Mouse (Mus musculus): ENCODE measurements around the gene Hmg20b.

- TF ChIP-seq EP300 (IDR thresholded peaks at IDR 0.05; ENCODE audit: insufficient read depth, low read depth, low read length) = no peak
- no peak for TF ChIP-seq CTCF (IDR thresholded peaks at IDR 0.05)
- no peak for TF ChIP-seq POLR2A (IDR thresholded peaks at IDR 0.05; ENCODE audit: insufficient read depth, low read depth, low read length)
Measured at GRCm38 (mm10) chr10:81317273-81317672, 33.0 kb downstream of the Hmg20b start.

Data from heart, adult 2 months (tissue).